Mouse (Mus musculus): ENCODE measurements around the gene Avp. TPM values are rescaled to one million over a fixed set of nuclear protein-coding genes. Genes with fewer than 3 reads are reported as not detected.
A peak's percentile ranks its signal among the peaks of the same experiment; 100 is the strongest.

The Avp gene
- total and polyA plus RNA-seq, 2 experiments from 2014 or later = 12.2 to 317 TPM

GRCm38 (mm10) chr2:130569926-130570325 lies 12.4 kb downstream of the Avp start:
- H3K4me2 ChIP-seq (ENCODE audit: low read depth, low read length, poor library complexity, severe bottlenecking) = no peak overlapping the region
- DNase-seq (ENCODE audit: low spot score) = no peak

DNA sequence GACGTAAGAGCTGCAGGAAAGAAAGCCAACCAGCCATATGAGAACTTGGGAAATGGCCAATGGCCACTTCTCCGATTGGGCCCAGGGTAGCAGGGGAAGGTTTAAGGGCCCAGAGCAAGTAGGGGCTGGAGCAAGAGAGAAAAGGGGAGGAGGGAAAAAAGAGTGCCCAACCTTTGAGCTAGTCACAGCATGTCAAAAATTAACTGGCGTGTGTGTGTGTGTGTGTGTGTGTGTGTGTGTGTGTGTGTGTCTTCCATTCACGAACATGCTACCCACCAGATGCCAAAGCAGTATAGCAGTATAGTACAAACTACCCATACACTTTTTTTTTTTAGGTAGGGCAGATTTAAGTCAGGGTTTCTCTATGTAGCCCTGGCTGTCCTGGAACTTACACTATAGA lies 13.4 kb downstream of the Avp start:
- ATAC-seq (ENCODE audit: low FRiP score) (no peak), DNase-seq (ENCODE audit: low spot score) (no peak)
- Histone ChIP-seq H3K27me3 (ENCODE audit: insufficient read depth, low read length) (no peaks in the 10 kb centered on the region), H3K27ac (ENCODE audit: low read depth, low read length) (no peak overlapping the region), H3K36me3 (ENCODE audit: insufficient read depth, low read length) (peaks cover 15% of the 10 kb centered on the region), H3K9me3 (ENCODE audit: low read length) (no peaks in the 10 kb centered on the region), H3K9ac (replicated peaks; ENCODE audit: low read length, poor library complexity, severe bottlenecking) (no peak overlapping the region), H3K4me2 (ENCODE audit: low read depth, low read length, poor library complexity, severe bottlenecking) (no peak overlapping the region), H3K4me1 (ENCODE audit: insufficient read depth, low read length) (no peaks in the 10 kb centered on the region; the same call in 1 of the 2 replicates), H3K4me3 (ENCODE audit: low read depth, low read length) (no peak overlapping the region)
- 87% methylated on average over 3 of the region's 4 CpGs for WGBS
- no peak for TF ChIP-seq CTCF (IDR thresholded peaks at IDR 0.05)

More at GRCm38 (mm10) chr2:130569926-130570325, 12.4 kb downstream of the Avp start:
- TF ChIP-seq CTCF (IDR thresholded peaks at IDR 0.05) = no peak
- H3K4me3 ChIP-seq (ENCODE audit: low read depth, low read length) = no peak overlapping the region
- ATAC-seq (ENCODE audit: low FRiP score) = no peak
- H3K9me3 ChIP-seq (ENCODE audit: low read length) = no peaks in the 10 kb centered on the region
- H3K27me3 ChIP-seq (ENCODE audit: insufficient read depth, low read length) = no peaks in the 10 kb centered on the region
- peaks cover 15% of the 10 kb centered on the region for H3K36me3 ChIP-seq (ENCODE audit: insufficient read depth, low read length)
- no peaks in the 10 kb centered on the region for H3K4me1 ChIP-seq (ENCODE audit: insufficient read depth, low read length)
- H3K27ac ChIP-seq (ENCODE audit: low read depth, low read length) = no peak overlapping the region
- H3K9ac ChIP-seq (replicated peaks; ENCODE audit: low read length, poor library complexity, severe bottlenecking) = no peak overlapping the region

GRCm38 (mm10) chr2:130564983-130565382 lies 17.4 kb downstream of the Avp start:
- TF ChIP-seq CTCF (IDR thresholded peaks at IDR 0.05) = no peak
- H3K4me1 ChIP-seq (ENCODE audit: insufficient read depth, low read length) = no peaks in the 10 kb centered on the region; the same call in 1 of the 2 replicates
- H3K9me3 ChIP-seq (ENCODE audit: low read length) = no peaks in the 10 kb centered on the region
- no peak overlapping the region for H3K9ac ChIP-seq (replicated peaks; ENCODE audit: low read length, poor library complexity, severe bottlenecking)
- WGBS = 80% methylated on average over 8 of the region's 8 CpGs
- peak overlapping the region; percentile 78 for H3K4me2 ChIP-seq (ENCODE audit: low read depth, low read length, poor library complexity, severe bottlenecking)
- H3K36me3 ChIP-seq (ENCODE audit: insufficient read depth, low read length) = peaks cover 15% of the 10 kb centered on the region
- DNase-seq (ENCODE audit: low spot score) = no peak
- H3K4me3 ChIP-seq (ENCODE audit: low read depth, low read length) = no peak overlapping the region
- H3K27ac ChIP-seq (ENCODE audit: low read depth, low read length) = no peak overlapping the region
- ATAC-seq (ENCODE audit: low FRiP score) = no peak
- H3K27me3 ChIP-seq (ENCODE audit: insufficient read depth, low read length) = no peaks in the 10 kb centered on the region

GRCm38 (mm10) chr2:130564063-130564462 lies 18.3 kb downstream of the Avp start:
- no peak for TF ChIP-seq CTCF (IDR thresholded peaks at IDR 0.05)
- ATAC-seq (ENCODE audit: low FRiP score) (peak; percentile 32), DNase-seq (ENCODE audit: low spot score) (no peak)
- Histone ChIP-seq H3K36me3 (ENCODE audit: insufficient read depth, low read length) (peaks cover 15% of the 10 kb centered on the region), H3K4me1 (ENCODE audit: insufficient read depth, low read length) (no peaks in the 10 kb centered on the region; the same call in 1 of the 2 replicates), H3K4me3 (ENCODE audit: low read depth, low read length) (peak overlapping the region; percentile 84), H3K9me3 (ENCODE audit: low read length) (no peaks in the 10 kb centered on the region), H3K27ac (ENCODE audit: low read depth, low read length) (peak overlapping the region; percentile 70; the same call in 1 of the 2 replicates), H3K9ac (replicated peaks; ENCODE audit: low read length, poor library complexity, severe bottlenecking) (peak overlapping the region; percentile 89), H3K27me3 (ENCODE audit: insufficient read depth, low read length) (no peaks in the 10 kb centered on the region), H3K4me2 (ENCODE audit: low read depth, low read length, poor library complexity, severe bottlenecking) (peak overlapping the region; percentile 78)
- under 1% methylated on average over 21 of the region's 23 CpGs for WGBS

DNA sequence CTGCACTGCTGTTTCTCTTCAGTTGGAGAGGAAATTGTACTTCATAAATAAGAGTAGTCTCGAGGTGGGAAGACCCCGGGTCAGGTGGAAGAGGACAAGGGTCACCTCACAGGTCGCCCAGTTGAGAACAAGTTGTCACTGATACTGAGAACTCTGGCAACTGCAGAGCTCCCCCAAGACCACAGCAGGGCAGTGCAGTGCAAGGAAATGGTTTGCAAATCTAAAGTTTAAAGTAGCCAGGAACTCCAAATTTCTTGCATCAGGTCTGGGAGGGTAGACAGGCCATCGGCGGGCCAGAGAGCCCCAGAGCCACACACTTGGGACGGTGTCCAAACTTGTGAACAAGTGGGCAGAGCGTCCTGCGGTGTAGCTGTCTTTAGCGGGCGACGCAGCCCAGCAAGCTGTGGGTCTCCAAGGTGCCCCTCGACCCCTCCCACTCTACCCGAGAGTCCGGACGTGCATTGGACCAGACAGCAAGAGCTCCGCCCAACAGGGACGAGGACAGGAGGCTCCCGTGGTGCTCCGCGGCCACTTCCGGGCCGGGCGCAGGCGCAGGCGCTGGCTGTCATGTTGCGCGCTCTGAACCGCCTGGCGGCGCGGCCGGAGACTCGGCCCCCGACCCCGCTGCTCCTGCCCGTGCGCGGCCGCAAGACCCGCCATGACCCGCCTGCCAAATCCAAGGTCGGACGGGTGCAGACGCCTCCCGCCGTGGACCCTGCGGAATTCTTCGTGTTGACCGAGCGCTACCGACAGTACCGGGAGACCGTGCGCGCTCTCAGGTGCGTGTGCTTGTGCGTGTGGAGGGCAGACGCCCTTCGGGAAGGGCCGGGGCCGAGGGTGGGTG lies 18.9 kb downstream of the Avp start, which contains the start of gene Mrps26:
Mrps26 (plus strand) TSS at position 531 of the 844 bp plus-strand sequence.
- Histone ChIP-seq H3K27ac (ENCODE audit: low read depth, low read length) (peak within 1 kb of the TSS; percentile 70), H3K9me3 (ENCODE audit: low read length) (no peaks in the 10 kb centered on the region), H3K4me3 (ENCODE audit: low read depth, low read length) (peak within 1 kb of the TSS; percentile 84), H3K9ac (replicated peaks; ENCODE audit: low read length, poor library complexity, severe bottlenecking) (peak within 1 kb of the TSS; percentile 89), H3K36me3 (ENCODE audit: insufficient read depth, low read length) (peaks cover 15% of the 10 kb centered on the region), H3K4me2 (ENCODE audit: low read depth, low read length, poor library complexity, severe bottlenecking) (peak within 1 kb of the TSS; percentile 78), H3K4me1 (ENCODE audit: insufficient read depth, low read length) (no peaks in the 10 kb centered on the region; the same call in 1 of the 2 replicates), H3K27me3 (ENCODE audit: insufficient read depth, low read length) (no peaks in the 10 kb centered on the region)
- DNase-seq (ENCODE audit: low spot score) (peak; percentile 95), ATAC-seq (ENCODE audit: low FRiP score) (peak; percentile 98)
- WGBS = under 1% methylated on average over 61 of the region's 61 CpGs
- TF ChIP-seq CTCF (IDR thresholded peaks at IDR 0.05) = peak; percentile 49

DNA sequence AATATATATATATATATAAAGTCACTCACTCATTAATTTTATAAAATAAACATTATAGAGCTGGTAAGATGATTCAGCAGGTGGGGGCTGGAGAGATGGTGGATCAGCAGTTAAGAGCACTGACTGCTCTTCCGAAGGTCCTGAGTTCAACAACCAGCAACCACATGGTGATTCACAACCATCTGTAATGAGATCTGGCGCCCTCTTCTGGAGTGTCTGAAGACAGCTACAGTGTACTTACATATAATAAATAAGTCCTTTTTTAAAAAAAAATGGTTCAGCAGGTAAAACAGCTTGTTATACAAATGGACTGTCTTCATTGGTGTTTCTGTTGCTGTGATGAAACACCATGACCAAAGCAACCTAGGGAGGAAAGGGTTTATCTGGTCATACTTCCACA lies 24.3 kb downstream of the Avp start:
- Histone ChIP-seq H3K4me1 (ENCODE audit: insufficient read depth, low read length) (no peaks in the 10 kb centered on the region), H3K27me3 (ENCODE audit: insufficient read depth, low read length) (no peaks in the 10 kb centered on the region), H3K4me2 (ENCODE audit: low read depth, low read length, poor library complexity, severe bottlenecking) (no peak overlapping the region), H3K9ac (replicated peaks; ENCODE audit: low read length, poor library complexity, severe bottlenecking) (no peak overlapping the region), H3K9me3 (ENCODE audit: low read length) (no peaks in the 10 kb centered on the region), H3K36me3 (ENCODE audit: insufficient read depth, low read length) (peaks cover 30% of the 10 kb centered on the region), H3K27ac (ENCODE audit: low read depth, low read length) (no peak overlapping the region), H3K4me3 (ENCODE audit: low read depth, low read length) (no peak overlapping the region)
- WGBS = 73% methylated on average over 2 of the region's 2 CpGs
- peak; percentile 42 for TF ChIP-seq CTCF (IDR thresholded peaks at IDR 0.05)
- ATAC-seq (ENCODE audit: low FRiP score) = no peak
- DNase-seq (ENCODE audit: low spot score) = no peak

All from midbrain, postnatal 0 days (tissue).